In the genomic region with DNA sequence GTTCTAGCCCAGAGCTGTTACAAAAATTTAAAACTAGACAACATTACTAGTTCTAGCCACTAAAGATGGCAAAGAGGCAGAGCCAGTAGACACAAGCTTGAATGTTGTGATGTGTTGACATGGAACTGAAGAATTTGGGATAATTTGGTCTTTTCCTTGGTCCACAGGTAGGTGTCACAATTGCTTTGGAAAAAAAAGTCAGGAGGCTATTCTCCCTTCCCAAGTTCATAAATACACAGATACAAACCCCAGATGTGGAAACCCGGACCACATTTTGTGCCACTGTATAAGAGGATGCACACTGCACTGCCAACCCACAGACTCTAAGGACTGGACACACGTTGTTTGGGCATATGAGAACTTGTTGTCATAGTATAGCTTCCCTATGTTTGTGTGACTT, we compare ENCODE assay signal across 14 mouse cellular contexts. TPM values are rescaled to one million over a fixed set of nuclear protein-coding genes. Genes with fewer than 3 reads are reported as not detected.
A peak's percentile ranks its signal among the peaks of the same experiment; 100 is the strongest.
DNase-seq lines count a peak whose midpoint lies in the region; ATAC-seq and TF ChIP-seq lines count a peak whose summit lies in the region.
"Had no signal": no experiment of that assay in that cellular context is flagged by ENCODE, and none has a peak within 500 bp of the region (broad histone marks: within the 10 kb centered on the region; RNA-seq: fewer than 3 reads in every experiment).

No protein-coding gene starts in this region.

- H3K4me1 ChIP-seq in cerebellum, adult 2 months (ENCODE audit: control insufficient read depth, insufficient read depth, low read length) = no peaks in the 10 kb centered on the region; the same call in 1 of the 2 replicates
- H3K4me1 ChIP-seq in kidney, adult 2 months (ENCODE audit: control insufficient read depth, insufficient read depth, low read length) = no peaks in the 10 kb centered on the region
- peaks cover 5% of the 10 kb centered on the region; the same call in 1 of the 2 replicates for H3K4me1 ChIP-seq in embryonic facial prominence, embryonic 14.5 days (ENCODE audit: control insufficient read depth, insufficient read depth, low read length)
- H3K4me1 ChIP-seq in midbrain, embryonic 13.5 days (replicated peaks) = peaks cover 74% of the 10 kb centered on the region

- DNase-seq in cerebellum, adult 2 months = no peak
- DNase-seq in kidney, adult 2 months = no peak
- DNase-seq in kidney, postnatal 4 days = no peak
- DNase-seq in embryonic facial prominence, embryonic 14.5 days (ENCODE audit: low spot score) = no peak
- no peak for DNase-seq in frontal cortex, postnatal 25 days (ENCODE audit: low spot score in 2 of 2)
- DNase-seq: adrenal gland, postnatal 14 days; cerebellum, postnatal 14 days; layer of hippocampus, postnatal 36 days; liver, postnatal 0 days had no signal

- ATAC-seq in cerebellum, adult (ENCODE audit: insufficient number of reproducible peaks, low FRiP score, low TSS enrichment) = no peak
- ATAC-seq in embryonic facial prominence, embryonic 14.5 days (ENCODE audit: low read depth) = no peak
- ATAC-seq in midbrain, embryonic 13.5 days = no peak
- ATAC-seq in megakaryocyte progenitor cell, adult 5-6 weeks (replicated peaks; ENCODE audit: poor library complexity) = no peak
- ATAC-seq: forebrain, embryonic 16.5 days; intestine, embryonic 15.5 days; liver, postnatal 0 days had no signal

- H3K4me3 ChIP-seq in cerebellum, adult 2 months (replicated peaks; ENCODE audit: insufficient read depth, low read depth, low read length) = no peak overlapping the region
- H3K4me3 ChIP-seq in kidney, adult 2 months (ENCODE audit: insufficient read depth, low read depth, low read length) = 0 out of 2 replicates have a peak overlapping the region, but pooled peaks have one; percentile 21
- peak overlapping the region; percentile 63; the same call in 1 of the 2 replicates for H3K4me3 ChIP-seq in embryonic facial prominence, embryonic 14.5 days (ENCODE audit: low read depth, low read length)
- peak overlapping the region; percentile 78 for H3K4me3 ChIP-seq in midbrain, embryonic 13.5 days (replicated peaks)
- H3K4me3 ChIP-seq: intestine, embryonic 15.5 days had no signal

- no peak overlapping the region for H3K9ac ChIP-seq in embryonic facial prominence, embryonic 14.5 days (ENCODE audit: low read depth, low read length)
- H3K9ac ChIP-seq in midbrain, embryonic 13.5 days (replicated peaks) = peak overlapping the region; percentile 96
- H3K9ac ChIP-seq: intestine, embryonic 15.5 days; liver, postnatal 0 days had no signal

- 36% methylated on average over 2 of the region's 2 CpGs for WGBS in cerebellum, adult 2 months
- 26% methylated on average over 2 of the region's 2 CpGs for WGBS in kidney, adult 2 months
- WGBS in embryonic facial prominence, embryonic 14.5 days = 36% methylated on average over 2 of the region's 2 CpGs
- 23% methylated on average over 2 of the region's 2 CpGs for WGBS in midbrain, embryonic 13.5 days

- H3K27me3 ChIP-seq in cerebellum, adult 2 months (ENCODE audit: control insufficient read depth, insufficient read depth, low read length) = peaks cover 9% of the 10 kb centered on the region; the same call in 1 of the 2 replicates
- peaks cover 7% of the 10 kb centered on the region; the same call in 1 of the 2 replicates for H3K27me3 ChIP-seq in kidney, adult 2 months (replicated peaks; ENCODE audit: control insufficient read depth, insufficient read depth, low read length)
- H3K27me3 ChIP-seq in embryonic facial prominence, embryonic 14.5 days (replicated peaks; ENCODE audit: control insufficient read depth, insufficient read depth, low read length) = peaks cover 95% of the 10 kb centered on the region
- peaks cover 52% of the 10 kb centered on the region for H3K27me3 ChIP-seq in midbrain, embryonic 13.5 days

- H3K36me3 ChIP-seq in kidney, adult 2 months (ENCODE audit: control insufficient read depth, insufficient read depth, low read length) = no peaks in the 10 kb centered on the region
- H3K36me3 ChIP-seq in embryonic facial prominence, embryonic 14.5 days (ENCODE audit: control insufficient read depth, insufficient read depth, low read length) = no peaks in the 10 kb centered on the region
- peaks cover 12% of the 10 kb centered on the region for H3K36me3 ChIP-seq in midbrain, embryonic 13.5 days
- H3K36me3 ChIP-seq: intestine, embryonic 15.5 days had no signal

- TF ChIP-seq POLR2A in cerebellum, adult 2 months (IDR thresholded peaks at IDR 0.05; ENCODE audit: borderline replicate concordance, insufficient read depth, low read length) = no peak
- no peak for TF ChIP-seq POLR2A in kidney, adult 2 months (IDR thresholded peaks at IDR 0.05; ENCODE audit: low read depth, low read length)

- peak; percentile 2; the same call in 1 of the 2 replicates for TF ChIP-seq CTCF in cerebellum, adult 2 months (IDR thresholded peaks at IDR 0.05; ENCODE audit: borderline replicate concordance, insufficient read depth, low read depth, low read length)
- no peak for TF ChIP-seq CTCF in kidney, adult 2 months (conservative IDR thresholded peaks at IDR 0.05; ENCODE audit: insufficient read depth, insufficient read length, low read depth, low read length)

- H3K4me2 ChIP-seq in embryonic facial prominence, embryonic 14.5 days (ENCODE audit: low read depth, low read length) = peak overlapping the region; percentile 96; the same call in 1 of the 2 replicates
- H3K4me2 ChIP-seq in midbrain, embryonic 13.5 days (replicated peaks) = peak overlapping the region; percentile 77
- H3K4me2 ChIP-seq: intestine, embryonic 15.5 days had no signal

- H3K27ac ChIP-seq in cerebellum, adult 2 months (ENCODE audit: insufficient read depth, low read length) = no peak overlapping the region
- no peak overlapping the region for H3K27ac ChIP-seq in kidney, adult 2 months (ENCODE audit: insufficient read depth, low read depth, low read length)
- H3K27ac ChIP-seq in embryonic facial prominence, embryonic 14.5 days (replicated peaks; ENCODE audit: low read depth, low read length) = no peak overlapping the region
- H3K27ac ChIP-seq in midbrain, embryonic 13.5 days = no peak overlapping the region
- H3K27ac ChIP-seq: intestine, embryonic 15.5 days had no signal

- no peaks in the 10 kb centered on the region for H3K9me3 ChIP-seq in embryonic facial prominence, embryonic 14.5 days (ENCODE audit: control insufficient read depth, low read length)
- no peaks in the 10 kb centered on the region for H3K9me3 ChIP-seq in midbrain, embryonic 13.5 days
- H3K9me3 ChIP-seq: intestine, embryonic 15.5 days had no signal

RNA-seq across cellular contexts. Expression of a gene that starts 4.5 kb away (rescaled TPM):
- 14.9 and 17.5 TPM in 2 replicates for polyA plus RNA-seq in cerebellum, adult 2 months (2012; rRNA removed)
- 17.6 and 21.9 TPM in 2 replicates for polyA plus RNA-seq in kidney, adult 2 months (2012; rRNA removed)
- polyA plus RNA-seq in embryonic facial prominence, embryonic 14.5 days (2014; fragmentation: Nextera tagmentation; extraction: Ambion mirVana) = 25.7 and 26.7 TPM in 2 replicates
- polyA plus RNA-seq in midbrain, embryonic 13.5 days (2015; fragmentation: Nextera tagmentation; extraction: Ambion mirVana) = 36.7 and 45.1 TPM in 2 replicates
- not detected in 2 replicates for total RNA-seq in megakaryocyte progenitor cell, adult 5-6 weeks (2015)
- total RNA-seq in megakaryocyte progenitor cell, adult 5-6 weeks (2017) = not detected in 2 replicates
- total RNA-seq: layer of hippocampus, postnatal 36 days had no signal
- polyA plus RNA-seq: liver, postnatal 0 days had no signal
